Mouse (Mus musculus): ENCODE measurements around the gene Pex16. TPM values are rescaled to one million over a fixed set of nuclear protein-coding genes. Genes with fewer than 3 reads are reported as not detected.

Gene Pex16
- 18.2 and 22.9 TPM in 2 replicates for polyA plus RNA-seq (2014; fragmentation: Nextera tagmentation; extraction: Ambion mirVana)

GRCm38 (mm10) chr2:92374514-92374913 is at the start of gene Pex16, which contains the start of gene Large2:
TSS of gene Pex16 (plus strand) at chr2:92374676.
TSS of gene Large2 (minus strand) at chr2:92374869.
- Histone ChIP-seq H3K27ac (ENCODE audit: low read depth, low read length) (peak within 1 kb of the TSS; percentile 92), H3K4me1 (replicated peaks; ENCODE audit: control insufficient read depth, insufficient read depth, low read length) (peaks cover 41% of the 10 kb centered on the region), H3K4me3 (ENCODE audit: low read depth, low read length) (peak within 1 kb of the TSS; percentile 72), H3K9me3 (ENCODE audit: control insufficient read depth, low read length) (no peaks in the 10 kb centered on the region), H3K4me2 (ENCODE audit: low read depth, low read length, severe bottlenecking) (peak within 1 kb of the TSS; percentile 93), H3K36me3 (ENCODE audit: control insufficient read depth, insufficient read depth, low read length) (no peaks in the 10 kb centered on the region; the same call in 1 of the 2 replicates), H3K27me3 (ENCODE audit: control insufficient read depth, insufficient read depth, low read length) (peaks cover 2% of the 10 kb centered on the region; the same call in 1 of the 2 replicates), H3K9ac (ENCODE audit: low read length) (peak within 1 kb of the TSS; percentile 69)
- DNase-seq (ENCODE audit: low spot score) (no peak), ATAC-seq (replicated peaks; ENCODE audit: low FRiP score) (no peak)
- 4% methylated on average over 16 of the region's 16 CpGs for WGBS

GRCm38 (mm10) chr2:92325676-92326075 is 48.8 kb upstream of the Pex16 start:
- Histone ChIP-seq H3K4me3 (ENCODE audit: low read depth, low read length) (no peak overlapping the region), H3K9me3 (ENCODE audit: control insufficient read depth, low read length) (no peaks in the 10 kb centered on the region)
- DNase-seq (ENCODE audit: low spot score): no peak

GRCm38 (mm10) chr2:92326221-92326620 is 48.3 kb upstream of the Pex16 start:
- Histone ChIP-seq H3K4me1 (replicated peaks; ENCODE audit: control insufficient read depth, insufficient read depth, low read length) (no peaks in the 10 kb centered on the region), H3K9ac (ENCODE audit: low read length) (no peak overlapping the region), H3K36me3 (ENCODE audit: control insufficient read depth, insufficient read depth, low read length) (no peaks in the 10 kb centered on the region; the same call in 1 of the 2 replicates), H3K27me3 (ENCODE audit: control insufficient read depth, insufficient read depth, low read length) (no peaks in the 10 kb centered on the region), H3K4me2 (ENCODE audit: low read depth, low read length, severe bottlenecking) (no peak overlapping the region), H3K4me3 (ENCODE audit: low read depth, low read length) (no peak overlapping the region), H3K9me3 (ENCODE audit: control insufficient read depth, low read length) (no peaks in the 10 kb centered on the region), H3K27ac (ENCODE audit: low read depth, low read length) (no peak overlapping the region)
- no peak for DNase-seq (ENCODE audit: low spot score)
- ATAC-seq (replicated peaks; ENCODE audit: low FRiP score): no peak
- 79% methylated on average over 1 of the region's 1 CpGs for WGBS

More at GRCm38 (mm10) chr2:92325676-92326075, 48.8 kb upstream of the Pex16 start:
- WGBS: 93% methylated on average over 7 of the region's 7 CpGs
- Histone ChIP-seq H3K4me1 (replicated peaks; ENCODE audit: control insufficient read depth, insufficient read depth, low read length) (no peaks in the 10 kb centered on the region), H3K4me2 (ENCODE audit: low read depth, low read length, severe bottlenecking) (no peak overlapping the region), H3K9ac (ENCODE audit: low read length) (no peak overlapping the region), H3K36me3 (ENCODE audit: control insufficient read depth, insufficient read depth, low read length) (no peaks in the 10 kb centered on the region; the same call in 1 of the 2 replicates), H3K27me3 (ENCODE audit: control insufficient read depth, insufficient read depth, low read length) (no peaks in the 10 kb centered on the region), H3K27ac (ENCODE audit: low read depth, low read length) (no peak overlapping the region)
- ATAC-seq (replicated peaks; ENCODE audit: low FRiP score): no peak

- DNase-seq (ENCODE audit: low spot score) (no peak), ATAC-seq (replicated peaks; ENCODE audit: low FRiP score) (no peak)
- 93% methylated on average over 4 of the region's 4 CpGs for WGBS
- no peak overlapping the region for H3K9ac ChIP-seq (ENCODE audit: low read length)
- H3K27me3 ChIP-seq (ENCODE audit: control insufficient read depth, insufficient read depth, low read length): no peaks in the 10 kb centered on the region
- H3K4me3 ChIP-seq (ENCODE audit: low read depth, low read length): no peak overlapping the region
- peaks cover 3% of the 10 kb centered on the region; the same call in 1 of the 2 replicates for H3K36me3 ChIP-seq (ENCODE audit: control insufficient read depth, insufficient read depth, low read length)
- no peaks in the 10 kb centered on the region for H3K4me1 ChIP-seq (replicated peaks; ENCODE audit: control insufficient read depth, insufficient read depth, low read length)
- no peaks in the 10 kb centered on the region for H3K9me3 ChIP-seq (ENCODE audit: control insufficient read depth, low read length)
- no peak overlapping the region for H3K4me2 ChIP-seq (ENCODE audit: low read depth, low read length, severe bottlenecking)
- no peak overlapping the region for H3K27ac ChIP-seq (ENCODE audit: low read depth, low read length)
Observed at GRCm38 (mm10) chr2:92327601-92328000, 46.9 kb upstream of the Pex16 start.

GRCm38 (mm10) chr2:92328206-92328605 is 46.3 kb upstream of the Pex16 start:
- Histone ChIP-seq H3K27me3 (ENCODE audit: control insufficient read depth, insufficient read depth, low read length) (no peaks in the 10 kb centered on the region), H3K36me3 (ENCODE audit: control insufficient read depth, insufficient read depth, low read length) (peaks cover 3% of the 10 kb centered on the region; the same call in 1 of the 2 replicates), H3K9ac (ENCODE audit: low read length) (no peak overlapping the region), H3K27ac (ENCODE audit: low read depth, low read length) (no peak overlapping the region), H3K4me2 (ENCODE audit: low read depth, low read length, severe bottlenecking) (no peak overlapping the region), H3K4me3 (ENCODE audit: low read depth, low read length) (no peak overlapping the region), H3K4me1 (replicated peaks; ENCODE audit: control insufficient read depth, insufficient read depth, low read length) (no peaks in the 10 kb centered on the region), H3K9me3 (ENCODE audit: control insufficient read depth, low read length) (no peaks in the 10 kb centered on the region)
- DNase-seq (ENCODE audit: low spot score): no peak
- ATAC-seq (replicated peaks; ENCODE audit: low FRiP score): no peak
- 93% methylated on average over 8 of the region's 8 CpGs for WGBS

- Histone ChIP-seq H3K9me3 (ENCODE audit: control insufficient read depth, low read length) (no peaks in the 10 kb centered on the region), H3K4me3 (ENCODE audit: low read depth, low read length) (no peak overlapping the region), H3K27me3 (ENCODE audit: control insufficient read depth, insufficient read depth, low read length) (no peaks in the 10 kb centered on the region), H3K4me2 (ENCODE audit: low read depth, low read length, severe bottlenecking) (no peak overlapping the region), H3K4me1 (replicated peaks; ENCODE audit: control insufficient read depth, insufficient read depth, low read length) (no peaks in the 10 kb centered on the region), H3K27ac (ENCODE audit: low read depth, low read length) (no peak overlapping the region), H3K36me3 (ENCODE audit: control insufficient read depth, insufficient read depth, low read length) (peaks cover 3% of the 10 kb centered on the region; the same call in 1 of the 2 replicates), H3K9ac (ENCODE audit: low read length) (no peak overlapping the region)
- WGBS: 54% methylated on average over 2 of the region's 2 CpGs
- ATAC-seq (replicated peaks; ENCODE audit: low FRiP score): no peak
- no peak for DNase-seq (ENCODE audit: low spot score)
Observed at GRCm38 (mm10) chr2:92330840-92331239, 43.6 kb upstream of the Pex16 start.

GRCm38 (mm10) chr2:92331410-92331809 is 43.1 kb upstream of the Pex16 start:
- H3K4me3 ChIP-seq (ENCODE audit: low read depth, low read length): no peak overlapping the region
- H3K4me1 ChIP-seq (replicated peaks; ENCODE audit: control insufficient read depth, insufficient read depth, low read length): no peaks in the 10 kb centered on the region
- H3K36me3 ChIP-seq (ENCODE audit: control insufficient read depth, insufficient read depth, low read length): peaks cover 3% of the 10 kb centered on the region; the same call in 1 of the 2 replicates
- H3K27ac ChIP-seq (ENCODE audit: low read depth, low read length): no peak overlapping the region
- WGBS: 83% methylated on average over 2 of the region's 2 CpGs
- ATAC-seq (replicated peaks; ENCODE audit: low FRiP score): no peak
- DNase-seq (ENCODE audit: low spot score): no peak
- H3K9ac ChIP-seq (ENCODE audit: low read length): no peak overlapping the region
- no peaks in the 10 kb centered on the region for H3K27me3 ChIP-seq (ENCODE audit: control insufficient read depth, insufficient read depth, low read length)
- no peak overlapping the region for H3K4me2 ChIP-seq (ENCODE audit: low read depth, low read length, severe bottlenecking)
- H3K9me3 ChIP-seq (ENCODE audit: control insufficient read depth, low read length): no peaks in the 10 kb centered on the region

GRCm38 (mm10) chr2:92331871-92332270 is 42.6 kb upstream of the Pex16 start:
- H3K36me3 ChIP-seq (ENCODE audit: control insufficient read depth, insufficient read depth, low read length): peaks cover 3% of the 10 kb centered on the region; the same call in 1 of the 2 replicates
- WGBS: 91% methylated on average over 2 of the region's 2 CpGs

GRCm38 (mm10) chr2:92342418-92342817 is 32.1 kb upstream of the Pex16 start:
- Histone ChIP-seq H3K9me3 (ENCODE audit: control insufficient read depth, low read length) (no peaks in the 10 kb centered on the region), H3K4me1 (replicated peaks; ENCODE audit: control insufficient read depth, insufficient read depth, low read length) (no peaks in the 10 kb centered on the region), H3K36me3 (ENCODE audit: control insufficient read depth, insufficient read depth, low read length) (peaks cover 2% of the 10 kb centered on the region; the same call in 1 of the 2 replicates), H3K27ac (ENCODE audit: low read depth, low read length) (no peak overlapping the region), H3K27me3 (ENCODE audit: control insufficient read depth, insufficient read depth, low read length) (no peaks in the 10 kb centered on the region), H3K4me2 (ENCODE audit: low read depth, low read length, severe bottlenecking) (no peak overlapping the region), H3K4me3 (ENCODE audit: low read depth, low read length) (no peak overlapping the region), H3K9ac (ENCODE audit: low read length) (no peak overlapping the region)
- DNase-seq (ENCODE audit: low spot score) (no peak), ATAC-seq (replicated peaks; ENCODE audit: low FRiP score) (no peak)

More at GRCm38 (mm10) chr2:92331871-92332270, 42.6 kb upstream of the Pex16 start:
- Histone ChIP-seq H3K9ac (ENCODE audit: low read length) (no peak overlapping the region), H3K4me2 (ENCODE audit: low read depth, low read length, severe bottlenecking) (no peak overlapping the region), H3K27me3 (ENCODE audit: control insufficient read depth, insufficient read depth, low read length) (no peaks in the 10 kb centered on the region), H3K9me3 (ENCODE audit: control insufficient read depth, low read length) (no peaks in the 10 kb centered on the region), H3K27ac (ENCODE audit: low read depth, low read length) (no peak overlapping the region), H3K4me1 (replicated peaks; ENCODE audit: control insufficient read depth, insufficient read depth, low read length) (no peaks in the 10 kb centered on the region), H3K4me3 (ENCODE audit: low read depth, low read length) (no peak overlapping the region)
- DNase-seq (ENCODE audit: low spot score) (no peak), ATAC-seq (replicated peaks; ENCODE audit: low FRiP score) (no peak)

Measured in forebrain, embryonic 11.5 days (tissue).